Mouse (Mus musculus) kidney, postnatal 14 days (tissue): ENCODE results near the gene Fbf1.

ENCODE experiments used
- DNase-seq: peaks from one replicate; pipeline ENCODE4 v3.0.0; 2022; ENCODE audit warnings: mixed read lengths

The Fbf1 gene

GRCm38 (mm10) chr11:116167884-116168439 is at the start of gene Fbf1:
Fbf1 (minus strand) TSS chr11:116168166.
- peak; percentile 96 for DNase-seq

GRCm38 (mm10) chr11:116216549-116216948 is 48.6 kb upstream of the Fbf1 start:
- DNase-seq: no peak

GRCm38 (mm10) chr11:116215991-116216390 is 48.0 kb upstream of the Fbf1 start:
- no peak for DNase-seq

GRCm38 (mm10) chr11:116215181-116215580 is 47.2 kb upstream of the Fbf1 start:
- DNase-seq: no peak

GRCm38 (mm10) chr11:116213877-116214510 is 46.0 kb upstream of the Fbf1 start:
- DNase-seq: no peak

- DNase-seq: no peak
These were observed 44.9 kb upstream of the Fbf1 start for GRCm38 (mm10) chr11:116212847-116213246.

GRCm38 (mm10) chr11:116210696-116211095 is 42.7 kb upstream of the Fbf1 start:
- peak; percentile 65 for DNase-seq

- peak; percentile 62 for DNase-seq
These were observed 41.3 kb upstream of the Fbf1 start for GRCm38 (mm10) chr11:116209257-116209656.

GRCm38 (mm10) chr11:116208660-116209059 is 40.7 kb upstream of the Fbf1 start:
- no peak for DNase-seq

- DNase-seq: no peak
These were observed 38.7 kb upstream of the Fbf1 start for GRCm38 (mm10) chr11:116206678-116207077.

GRCm38 (mm10) chr11:116203150-116203549 is 35.2 kb upstream of the Fbf1 start:
- no peak for DNase-seq

- peak; percentile 49 for DNase-seq
These were observed 33.2 kb upstream of the Fbf1 start for GRCm38 (mm10) chr11:116201151-116201550.

- DNase-seq: peak; percentile 98
These were observed 30.9 kb upstream of the Fbf1 start, which contains the start of the genes Ten1 and Acox1 for GRCm38 (mm10) chr11:116198639-116199531. Ten1 (plus strand) TSS chr11:116198855. Acox1 (minus strand) TSS chr11:116199045.

GRCm38 (mm10) chr11:116198132-116198531 is 30.2 kb upstream of the Fbf1 start:
- no peak for DNase-seq

GRCm38 (mm10) chr11:116197584-116197906 is 29.6 kb upstream of the Fbf1 start:
- no peak for DNase-seq

GRCm38 (mm10) chr11:116196866-116197583 is 29.1 kb upstream of the Fbf1 start:
- no peak for DNase-seq

GRCm38 (mm10) chr11:116196336-116196735 is 28.4 kb upstream of the Fbf1 start:
- no peak for DNase-seq

GRCm38 (mm10) chr11:116195252-116195651 is 27.3 kb upstream of the Fbf1 start:
- peak; percentile 51 for DNase-seq

- DNase-seq: no peak
These were observed 26.7 kb upstream of the Fbf1 start for GRCm38 (mm10) chr11:116194619-116195018.

GRCm38 (mm10) chr11:116187226-116187930 is 19.4 kb upstream of the Fbf1 start:
- DNase-seq: no peak

- no peak for DNase-seq
These were observed 18.4 kb upstream of the Fbf1 start for GRCm38 (mm10) chr11:116186360-116186759.

- DNase-seq: no peak
These were observed 17.9 kb upstream of the Fbf1 start for GRCm38 (mm10) chr11:116185836-116186235.
